Mouse (Mus musculus): Measurements from ENCODE around the gene Mink1.
"Not testable (repeated sequence)": the region's sequence is repeated elsewhere in the genome, so short reads cannot be mapped to it uniquely, and the experiment has no call there.

GRCm38 (mm10) chr11:70523306-70523989 is 39.2 kb upstream of the Mink1 start:
- TF ChIP-seq CTCF (IDR thresholded peaks at IDR 0.05; ENCODE audit: insufficient read depth, low read length); POLR2A (IDR thresholded peaks at IDR 0.05; ENCODE audit: borderline replicate concordance, extremely low read depth, low read depth, low read length): not testable (repeated sequence)

All from lung, adult 2 months (tissue).